Mouse (Mus musculus) limb, embryonic 15.5 days (tissue): ENCODE results near the gene Gkn1. TPM values are rescaled to one million over a fixed set of nuclear protein-coding genes. Genes with fewer than 3 reads are reported as not detected.

Source experiments
- ATAC-seq: fragments of 200-750 bp; cut with Nextera tagmentation; 2 replicates; pipeline ENCODE4 v1.8.0; 2017; ENCODE audit warnings: low read depth, moderate TSS enrichment; ENCODE audit not compliant: insufficient number of reproducible peaks, low FRiP score, low TSS enrichment
- H3K27ac ChIP-seq: fragments of 300-500 bp; sonication (generic); 2 replicates; pipeline ENCODE4 v1.5.1; 2015; ENCODE audit warnings: moderate library complexity, mild to moderate bottlenecking, inconsistent platforms
- H3K27me3 ChIP-seq: fragments of 300-500 bp; sonication (generic); 2 replicates; pipeline ENCODE4 v1.6.1; 2015; ENCODE audit warnings: inconsistent platforms
- H3K36me3 ChIP-seq: fragments of 300-500 bp; sonication (generic); 2 replicates; pipeline ENCODE4 v1.6.1; 2015; ENCODE audit warnings: inconsistent platforms
- H3K4me1 ChIP-seq: fragments of 300-500 bp; sonication (generic); 2 replicates; pipeline ENCODE4 v1.6.1; 2015; ENCODE audit warnings: inconsistent platforms
- H3K4me2 ChIP-seq: fragments of 300-500 bp; sonication (generic); 2 replicates; pipeline ENCODE4 v1.6.1; 2015; ENCODE audit warnings: mild to moderate bottlenecking, inconsistent platforms
- H3K4me3 ChIP-seq: fragments of 300-500 bp; sonication (generic); 2 replicates; pipeline ENCODE4 v1.5.1; 2015; ENCODE audit warnings: mild to moderate bottlenecking, inconsistent platforms
- H3K9ac ChIP-seq: fragments of 300-500 bp; sonication (generic); 2 replicates; pipeline ENCODE4 v1.6.1; 2015; ENCODE audit warnings: inconsistent platforms
- H3K9me3 ChIP-seq: fragments of 300-500 bp; sonication (generic); 2 replicates; pipeline ENCODE4 v1.6.1; 2016; ENCODE audit warnings: inconsistent platforms
- WGBS: fragments of 180-500 bp; shearing (Covaris S2); methylation state at CpG from one replicate; pipeline ENCODE4 v1.1.7; 2015; 5-methylcytosine and 5-hydroxymethylcytosine counted together
- polyA plus RNA-seq: library from polyadenylated mRNA; unstranded; fragments of >200 nt; fragmentation: Nextera tagmentation; extraction: Ambion mirVana; gene quantifications from 2 replicates; pipeline ENCODE4 v1.2.1, GENCODE M21; 2015

The Gkn1 gene
- polyA plus RNA-seq, 1 experiment from 2014 or later: not detected

GRCm38 (mm10) chr6:87373057-87373456 lies 22.3 kb upstream of the Gkn1 start, which contains the start of gene Gkn2:
Gene Gkn2 (plus strand): TSS chr6:87373357.
- no peak within 1 kb of the TSS for H3K4me2 ChIP-seq
- no peaks in the 10 kb centered on the region for H3K27me3 ChIP-seq
- H3K27ac ChIP-seq: no peak within 1 kb of the TSS
- H3K36me3 ChIP-seq: no peaks in the 10 kb centered on the region
- no peaks in the 10 kb centered on the region for H3K4me1 ChIP-seq
- H3K9me3 ChIP-seq: no peaks in the 10 kb centered on the region
- H3K4me3 ChIP-seq: no peak within 1 kb of the TSS
- 89% methylated on average over 9 of the region's 9 CpGs for WGBS
- ATAC-seq: no peak
- H3K9ac ChIP-seq: no peak within 1 kb of the TSS

- no peaks in the 10 kb centered on the region for H3K9me3 ChIP-seq
- H3K27ac ChIP-seq: no peak overlapping the region
- WGBS: 81% methylated on average over 5 of the region's 5 CpGs
- no peak for ATAC-seq
- no peaks in the 10 kb centered on the region for H3K36me3 ChIP-seq
- H3K27me3 ChIP-seq: no peaks in the 10 kb centered on the region
- H3K4me3 ChIP-seq: no peak overlapping the region
- H3K4me1 ChIP-seq: no peaks in the 10 kb centered on the region
- no peak overlapping the region for H3K9ac ChIP-seq
- H3K4me2 ChIP-seq: no peak overlapping the region
Observed at GRCm38 (mm10) chr6:87369223-87369622, 18.5 kb upstream of the Gkn1 start.

DNA sequence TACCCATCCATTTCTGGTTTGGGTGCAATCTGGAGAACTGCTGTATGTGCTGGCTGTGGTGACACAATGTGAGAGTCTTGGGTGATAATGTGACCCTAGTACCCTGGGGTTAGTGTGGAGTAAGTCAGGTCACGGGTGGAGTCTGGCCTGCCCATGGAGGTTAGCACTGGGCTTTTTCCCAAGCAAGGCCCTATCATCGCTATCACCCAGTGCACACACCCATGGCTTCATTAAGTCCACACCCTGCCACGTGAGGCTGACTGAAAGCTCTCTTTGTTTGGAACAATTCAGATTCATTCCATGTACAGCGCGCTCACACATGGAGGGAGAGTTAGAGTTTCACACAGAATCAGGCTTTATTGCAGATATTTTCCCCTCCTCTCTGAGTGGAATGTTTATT lies 3.7 kb upstream of the Gkn1 start:
- H3K27me3 ChIP-seq: no peaks in the 10 kb centered on the region
- H3K36me3 ChIP-seq: no peaks in the 10 kb centered on the region
- H3K27ac ChIP-seq: no peak overlapping the region
- H3K4me3 ChIP-seq: no peak overlapping the region
- no peaks in the 10 kb centered on the region for H3K9me3 ChIP-seq
- H3K9ac ChIP-seq: no peak overlapping the region
- no peak for ATAC-seq
- no peak overlapping the region for H3K4me2 ChIP-seq
- 65% methylated on average over 5 of the region's 5 CpGs for WGBS
- no peaks in the 10 kb centered on the region for H3K4me1 ChIP-seq

DNA sequence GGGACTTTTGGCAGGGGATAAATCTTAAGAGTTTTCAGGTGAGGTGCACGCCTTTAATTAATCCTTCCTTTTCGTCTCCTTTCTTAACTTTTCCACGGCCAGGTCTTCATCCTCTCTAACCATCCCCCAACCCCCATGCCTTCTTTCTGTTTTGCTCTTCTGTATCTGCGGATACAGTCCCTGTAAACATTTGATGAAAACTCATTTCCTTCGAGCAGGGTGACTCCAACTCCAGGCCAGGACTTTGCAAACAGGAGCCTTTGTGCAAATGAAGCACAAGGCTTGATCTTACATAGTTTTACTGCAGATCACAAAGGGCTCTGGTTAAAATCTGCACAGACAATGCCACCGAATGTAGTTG lies 14.8 kb downstream of the Gkn1 start:
- WGBS: 28% methylated on average over 6 of the region's 6 CpGs
- Histone ChIP-seq H3K9ac (no peak overlapping the region), H3K9me3 (no peaks in the 10 kb centered on the region), H3K27ac (no peak overlapping the region), H3K36me3 (no peaks in the 10 kb centered on the region), H3K4me1 (peaks cover 28% of the 10 kb centered on the region), H3K4me3 (peak overlapping the region; percentile 85), H3K4me2 (peak overlapping the region; percentile 68), H3K27me3 (no peaks in the 10 kb centered on the region)
- 0 out of 2 replicates have a peak, but pooled peaks have one; percentile 4 for ATAC-seq

DNA sequence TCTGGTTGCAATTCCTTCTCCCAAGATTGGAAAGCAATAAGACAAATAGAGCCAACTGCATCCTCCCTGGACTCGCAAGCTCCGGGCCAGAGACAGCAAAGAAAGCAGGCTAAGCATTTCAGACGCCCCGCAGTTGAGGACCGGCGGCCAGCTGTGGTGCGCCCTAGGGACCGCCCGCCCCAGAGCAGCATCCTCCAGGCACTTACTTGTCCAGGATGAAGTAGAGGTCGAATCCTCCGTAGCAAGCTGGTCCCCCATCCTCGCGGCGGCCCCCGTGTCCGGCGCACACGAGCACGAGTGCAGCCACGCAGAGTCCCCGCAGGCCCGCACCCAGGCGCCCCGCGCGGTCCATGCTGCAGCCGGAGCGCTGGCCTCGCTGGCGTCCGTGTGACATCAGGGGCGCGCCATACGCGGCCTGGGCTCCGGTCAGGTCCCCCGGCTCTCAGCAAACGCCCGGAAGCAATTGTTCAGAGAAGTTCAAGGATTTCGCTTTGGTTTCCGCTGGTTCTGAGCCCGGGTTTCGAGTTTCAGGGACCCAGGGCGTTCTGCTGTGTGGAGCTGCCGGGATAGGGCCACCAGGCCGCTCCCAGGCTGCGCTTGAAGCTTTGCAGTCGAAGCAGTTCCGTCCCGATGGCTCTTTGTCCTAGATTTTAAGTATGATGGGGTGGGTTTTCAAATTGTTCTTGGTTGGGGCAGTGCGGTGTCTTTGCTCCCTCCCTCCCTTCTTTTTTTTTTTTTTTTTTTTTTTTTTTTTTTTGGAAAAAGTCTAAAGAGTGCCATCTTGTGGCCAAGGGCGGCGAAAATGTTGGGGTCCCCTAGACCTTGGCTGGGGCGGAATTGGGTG lies 15.4 kb downstream of the Gkn1 start, which contains the start of gene Antxr1:
Antxr1 (minus strand) TSS at position 731 of the 844 bp plus-strand sequence.
- H3K4me2 ChIP-seq: peak within 1 kb of the TSS; percentile 68
- whole genome bisulfite sequencing: under 1% methylated on average over 54 of the region's 54 CpGs
- ATAC-seq: peak; percentile 78

DNA sequence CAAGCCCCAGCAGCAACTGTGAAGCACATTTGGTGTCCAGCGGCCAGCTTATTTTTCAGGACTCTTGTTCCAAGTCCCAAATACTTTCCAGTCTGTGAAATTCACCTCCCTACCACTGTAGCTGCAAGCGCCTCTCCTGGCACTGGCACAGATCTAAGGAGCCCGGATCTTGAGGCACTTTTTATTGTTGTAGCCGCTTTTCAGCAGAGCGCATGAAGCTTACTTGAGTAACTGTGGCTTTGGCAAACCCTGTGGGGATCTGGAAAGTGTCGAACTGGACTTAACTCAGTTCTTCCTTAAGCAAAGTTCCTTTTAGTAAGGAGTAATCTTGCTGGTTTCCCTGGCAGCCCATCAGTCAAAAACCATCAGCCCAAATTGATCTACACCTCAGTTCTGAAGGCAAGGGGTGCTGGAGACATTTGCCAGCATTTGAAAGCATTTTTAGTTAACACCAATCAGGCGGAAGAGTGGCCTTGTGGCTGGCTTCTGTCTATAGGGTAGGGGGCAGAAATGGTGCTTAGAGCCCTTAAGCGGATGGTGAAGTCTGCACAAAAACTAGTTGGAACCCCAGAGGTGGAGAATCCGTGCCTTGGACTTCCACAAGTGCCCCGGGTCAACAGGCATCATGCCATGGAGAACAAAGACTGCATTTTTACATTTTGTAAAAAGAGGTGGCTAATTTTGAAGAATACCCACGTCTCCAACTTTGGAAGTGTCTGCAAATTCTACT lies 16.2 kb downstream of the Gkn1 start:
- peak; percentile 61; the same call in 1 of the 2 replicates for ATAC-seq
- H3K4me2 ChIP-seq: peak overlapping the region; percentile 68
- peak overlapping the region; percentile 87 for H3K9ac ChIP-seq
- H3K4me3 ChIP-seq: peak overlapping the region; percentile 85
- H3K27ac ChIP-seq: peak overlapping the region; percentile 96
- peaks cover 42% of the 10 kb centered on the region for H3K4me1 ChIP-seq
- no peaks in the 10 kb centered on the region for H3K27me3 ChIP-seq
- 2% methylated on average over 11 of the region's 11 CpGs for WGBS
- no peaks in the 10 kb centered on the region for H3K36me3 ChIP-seq
- H3K9me3 ChIP-seq: no peaks in the 10 kb centered on the region

More for the DNA sequence above, 15.4 kb downstream of the Gkn1 start, which contains the start of gene Antxr1:
- peak within 1 kb of the TSS; percentile 96 for H3K27ac ChIP-seq
- no peaks in the 10 kb centered on the region for H3K36me3 ChIP-seq
- peak within 1 kb of the TSS; percentile 87 for H3K9ac ChIP-seq
- H3K27me3 ChIP-seq: no peaks in the 10 kb centered on the region
- peaks cover 34% of the 10 kb centered on the region for H3K4me1 ChIP-seq
- no peaks in the 10 kb centered on the region for H3K9me3 ChIP-seq
- peak within 1 kb of the TSS; percentile 85 for H3K4me3 ChIP-seq

DNA sequence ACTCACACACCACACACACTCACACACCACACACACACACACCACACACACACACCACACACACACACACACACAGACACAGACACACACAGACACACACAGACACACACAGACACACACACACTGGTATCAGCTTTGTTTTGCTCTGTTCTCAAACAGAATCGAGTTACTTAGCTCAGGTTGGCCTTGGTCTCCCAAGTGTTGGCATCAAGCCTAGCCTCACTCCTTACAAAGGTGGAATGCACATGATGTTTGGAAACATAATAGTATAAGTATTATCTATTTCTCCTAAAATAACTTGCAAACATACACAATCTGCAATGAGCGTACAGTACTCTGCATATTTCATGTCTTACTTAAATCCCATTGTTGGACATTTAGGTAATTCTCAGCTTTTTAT lies 18.4 kb downstream of the Gkn1 start:
- Histone ChIP-seq H3K9ac (no peak overlapping the region), H3K4me1 (peaks cover 53% of the 10 kb centered on the region), H3K4me2 (peak overlapping the region; percentile 68), H3K36me3 (no peaks in the 10 kb centered on the region), H3K9me3 (no peaks in the 10 kb centered on the region), H3K4me3 (peak overlapping the region; percentile 85), H3K27me3 (no peaks in the 10 kb centered on the region), H3K27ac (no peak overlapping the region)
- no peak for ATAC-seq
- WGBS: 39% methylated on average over 2 of the region's 2 CpGs

DNA sequence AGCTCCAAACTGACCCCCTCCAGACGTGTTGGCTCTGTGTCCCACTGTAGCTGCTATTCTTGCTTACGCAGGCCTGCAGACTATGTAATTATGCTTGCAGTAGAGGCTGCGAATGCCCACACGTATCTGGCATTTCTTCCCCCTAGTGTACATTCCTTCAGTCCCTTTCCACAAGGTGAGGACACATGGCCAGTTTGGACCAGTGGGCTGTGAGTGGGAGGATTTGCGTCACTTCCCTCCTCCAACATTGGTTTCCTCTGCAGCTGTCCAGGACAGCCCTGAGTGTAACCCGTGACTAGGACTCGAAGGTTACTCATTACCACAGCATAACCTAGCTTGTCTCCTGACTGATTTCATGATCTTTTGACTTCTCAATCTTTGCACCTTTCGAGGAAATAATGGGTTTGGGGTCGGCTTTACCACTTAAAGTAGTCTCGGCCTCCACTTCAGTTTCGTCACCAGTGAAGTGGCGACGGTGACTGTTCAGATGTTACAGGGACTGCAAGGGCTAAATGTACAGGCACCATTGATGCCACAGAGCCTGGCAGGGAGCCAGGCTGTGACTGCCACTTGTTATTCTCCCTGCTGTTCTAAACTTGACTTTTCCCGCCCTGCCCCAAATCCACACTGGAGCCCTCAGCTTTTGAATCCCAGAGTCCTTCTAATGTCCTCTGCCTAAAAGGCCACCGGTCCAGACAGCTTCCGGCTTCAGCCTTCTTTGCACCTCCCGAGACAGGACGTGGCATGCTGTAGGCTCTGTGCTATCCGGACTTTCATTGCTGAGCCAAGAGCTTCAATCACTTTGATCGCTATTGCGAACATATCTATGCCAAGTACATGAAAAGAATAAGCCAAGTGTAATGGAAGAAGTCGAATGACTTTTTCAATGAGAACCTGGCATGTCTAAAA lies 22.2 kb downstream of the Gkn1 start:
- H3K9ac ChIP-seq: no peak overlapping the region
- H3K9me3 ChIP-seq: no peaks in the 10 kb centered on the region
- no peaks in the 10 kb centered on the region for H3K27me3 ChIP-seq
- no peak for ATAC-seq
- H3K27ac ChIP-seq: 0 out of 2 replicates have a peak overlapping the region, but pooled peaks have one; percentile 19
- peaks cover 50% of the 10 kb centered on the region for H3K4me1 ChIP-seq
- no peak overlapping the region for H3K4me2 ChIP-seq
- H3K4me3 ChIP-seq: no peak overlapping the region
- 77% methylated on average over 22 of the region's 22 CpGs for WGBS
- no peaks in the 10 kb centered on the region for H3K36me3 ChIP-seq

- no peaks in the 10 kb centered on the region for H3K27me3 ChIP-seq
- no peak overlapping the region for H3K9ac ChIP-seq
- no peak overlapping the region for H3K27ac ChIP-seq
- ATAC-seq: no peak
- H3K9me3 ChIP-seq: no peaks in the 10 kb centered on the region
- H3K4me1 ChIP-seq: peaks cover 43% of the 10 kb centered on the region
- 78% methylated on average over 2 of the region's 2 CpGs for WGBS
- H3K4me2 ChIP-seq: no peak overlapping the region
- H3K4me3 ChIP-seq: no peak overlapping the region
- H3K36me3 ChIP-seq: no peaks in the 10 kb centered on the region
Observed at GRCm38 (mm10) chr6:87326932-87327331, 23.8 kb downstream of the Gkn1 start.

GRCm38 (mm10) chr6:87323381-87323780 lies 27.4 kb downstream of the Gkn1 start:
- Histone ChIP-seq H3K27ac (no peak overlapping the region), H3K36me3 (no peaks in the 10 kb centered on the region), H3K9ac (no peak overlapping the region), H3K9me3 (no peaks in the 10 kb centered on the region), H3K27me3 (no peaks in the 10 kb centered on the region), H3K4me3 (no peak overlapping the region), H3K4me2 (no peak overlapping the region), H3K4me1 (peaks cover 16% of the 10 kb centered on the region)
- 93% methylated on average over 2 of the region's 2 CpGs for WGBS
- ATAC-seq: no peak

DNA sequence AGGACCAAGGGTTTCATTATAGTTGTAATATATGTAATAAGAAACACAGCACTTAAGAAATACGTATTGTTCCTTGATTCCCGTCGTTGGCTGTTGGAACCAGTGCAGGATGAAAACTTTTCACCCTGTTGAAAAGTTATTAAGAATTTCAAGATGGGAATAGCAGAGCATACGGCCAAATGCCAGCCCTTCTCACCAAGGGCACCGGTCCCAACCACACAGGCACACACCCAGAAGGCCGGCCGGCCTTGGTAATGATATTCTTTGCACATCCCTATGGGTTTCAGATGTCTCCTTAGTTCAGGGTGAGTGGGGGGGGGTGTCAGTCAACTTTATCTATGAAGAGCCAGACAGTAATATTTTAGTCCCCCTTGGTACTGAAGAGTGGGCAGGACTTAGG lies 32.1 kb downstream of the Gkn1 start:
- H3K36me3 ChIP-seq: no peaks in the 10 kb centered on the region
- no peak for ATAC-seq
- WGBS: 79% methylated on average over 7 of the region's 7 CpGs

More for the DNA sequence above, 32.1 kb downstream of the Gkn1 start:
- Histone ChIP-seq H3K27me3 (no peaks in the 10 kb centered on the region), H3K9ac (no peak overlapping the region), H3K9me3 (no peaks in the 10 kb centered on the region), H3K4me2 (no peak overlapping the region), H3K4me1 (peaks cover 16% of the 10 kb centered on the region), H3K4me3 (no peak overlapping the region), H3K27ac (no peak overlapping the region)
